Mouse (Mus musculus) heart, embryonic 13.5 days (tissue): Measurements from ENCODE around the gene Fam198b. TPM values are rescaled to one million over a fixed set of nuclear protein-coding genes. Genes with fewer than 3 reads are reported as not detected.
A peak's percentile ranks its signal among the peaks of the same experiment; 100 is the strongest.

Source experiments
- ATAC-seq: fragments of 200-750 bp; cut with Nextera tagmentation; 2 replicates; pipeline ENCODE4 v1.8.0; 2017; ENCODE audit warnings: moderate TSS enrichment; ENCODE audit not compliant: insufficient number of reproducible peaks, low FRiP score, low TSS enrichment; ENCODE audit errors: extremely low read depth
- H3K27ac ChIP-seq: fragments of 300-500 bp; sonication (generic); replicated peaks from 2 replicates; pipeline ENCODE4 v1.5.1; 2015; ENCODE audit warnings: moderate library complexity, mild to moderate bottlenecking, inconsistent platforms
- H3K27me3 ChIP-seq: fragments of 300-500 bp; sonication (generic); replicated peaks from 2 replicates; pipeline ENCODE4 v1.6.1; 2015; ENCODE audit warnings: mild to moderate bottlenecking, inconsistent platforms
- H3K36me3 ChIP-seq: fragments of 300-500 bp; sonication (generic); 2 replicates; pipeline ENCODE4 v1.6.1; 2015; ENCODE audit warnings: mild to moderate bottlenecking, inconsistent platforms
- H3K4me1 ChIP-seq: fragments of 300-500 bp; sonication (generic); 2 replicates; pipeline ENCODE4 v1.6.1; 2015; ENCODE audit warnings: inconsistent platforms
- H3K4me2 ChIP-seq: fragments of 300-500 bp; sonication (generic); 2 replicates; pipeline ENCODE4 v1.6.1; 2015; ENCODE audit warnings: inconsistent platforms, mild to moderate bottlenecking, moderate library complexity
- H3K4me3 ChIP-seq: fragments of 300-500 bp; sonication (generic); 2 replicates; pipeline ENCODE4 v1.5.1; 2015; ENCODE audit warnings: moderate library complexity, mild to moderate bottlenecking, inconsistent platforms
- H3K9ac ChIP-seq: fragments of 300-500 bp; sonication (generic); 2 replicates; pipeline ENCODE4 v1.6.1; 2015; ENCODE audit warnings: inconsistent platforms, mild to moderate bottlenecking, moderate library complexity
- H3K9me3 ChIP-seq: fragments of 300-500 bp; sonication (generic); 2 replicates; pipeline ENCODE4 v1.6.1; 2016; ENCODE audit warnings: inconsistent platforms
- WGBS: fragments of 180-500 bp; shearing (Covaris S2); methylation state at CpG from one replicate; pipeline ENCODE4 v1.1.7; 2015; ENCODE audit warnings: mixed read lengths; 5-methylcytosine and 5-hydroxymethylcytosine counted together
- polyA plus RNA-seq: library from polyadenylated mRNA; unstranded; fragments of >200 nt; fragmentation: Nextera tagmentation; extraction: Ambion mirVana; gene quantifications from 2 replicates; pipeline ENCODE4 v1.2.1, GENCODE M21; 2015

Gene Fam198b
- polyA plus RNA-seq, 1 experiment from 2014 or later = 43.8 TPM

DNA sequence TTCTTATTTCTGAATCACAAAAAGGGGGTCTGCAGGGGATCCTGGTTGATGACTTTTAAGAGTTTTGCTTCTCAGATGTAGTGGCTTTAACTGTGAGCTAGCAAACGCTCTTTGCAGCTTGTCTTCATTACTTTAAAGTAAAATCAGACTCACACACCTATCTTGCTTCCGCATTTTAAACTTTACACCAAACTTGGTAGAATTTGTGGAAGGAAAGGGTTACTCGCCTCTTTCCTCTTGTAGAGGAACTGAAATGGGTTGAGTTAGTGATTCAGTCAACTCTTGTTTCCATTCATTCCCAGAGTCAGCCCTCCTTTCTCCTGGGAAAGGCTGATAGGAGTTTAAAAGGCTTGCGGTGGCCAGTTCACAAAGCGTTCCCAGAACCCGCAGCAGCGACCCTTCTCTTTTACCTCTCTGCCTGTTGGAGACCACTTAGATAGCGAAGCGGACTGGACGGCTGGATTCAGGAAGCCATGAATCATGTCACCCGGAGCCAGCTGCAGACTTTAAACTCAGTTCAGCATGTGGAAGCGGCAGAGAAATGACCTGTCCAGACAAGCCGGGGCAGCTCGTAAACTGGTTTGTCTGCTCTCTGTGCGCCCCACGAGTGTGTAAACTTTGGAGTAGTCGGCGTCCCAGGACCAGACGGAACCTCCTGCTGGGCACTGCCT, 1.5 kb downstream of the Fam198b start:
- Histone ChIP-seq H3K9ac (peak overlapping the region; percentile 88), H3K4me1 (peaks cover 43% of the 10 kb centered on the region), H3K27me3 (no peaks in the 10 kb centered on the region), H3K36me3 (no peaks in the 10 kb centered on the region), H3K4me2 (peak overlapping the region; percentile 80), H3K27ac (peak overlapping the region; percentile 94), H3K4me3 (peak overlapping the region; percentile 61), H3K9me3 (no peaks in the 10 kb centered on the region)
- 19% methylated on average over 19 of the region's 19 CpGs for WGBS
- no peak for ATAC-seq

DNA sequence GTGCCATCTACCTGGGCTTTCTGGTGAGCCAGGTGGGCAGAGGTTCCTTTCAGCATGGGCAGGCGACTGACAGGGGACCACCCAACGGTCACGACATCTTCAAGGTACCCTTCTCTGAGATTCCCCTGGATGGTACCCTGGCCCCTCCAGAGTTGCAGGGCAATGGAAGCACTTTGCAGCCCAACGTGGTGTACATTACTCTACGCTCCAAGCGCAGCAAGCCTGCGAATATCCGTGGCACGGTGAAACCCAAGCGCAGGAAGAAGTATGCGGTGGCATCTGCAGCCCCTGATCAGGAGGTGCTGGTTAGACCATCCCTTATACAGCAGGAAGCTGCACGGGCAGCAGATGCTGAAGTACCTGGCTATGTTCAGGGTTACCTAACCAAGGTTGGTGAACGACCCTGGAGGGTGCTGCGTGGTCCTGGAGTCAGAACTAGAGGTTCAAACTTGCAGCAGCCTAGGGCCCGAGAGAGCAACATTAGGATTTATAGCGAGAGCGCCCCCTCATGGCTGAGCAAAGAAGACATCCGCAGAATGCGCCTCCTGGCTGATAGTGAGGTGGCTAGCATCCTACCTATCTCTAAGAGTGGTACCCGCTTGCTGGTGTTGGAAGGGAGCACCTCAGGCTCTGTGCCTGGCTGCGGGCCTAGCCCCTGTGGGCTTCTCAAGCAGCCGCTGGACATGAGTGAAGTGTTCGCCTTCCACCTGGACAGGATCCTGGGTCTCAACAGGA, 2.2 kb downstream of the Fam198b start:
- WGBS = 68% methylated on average over 23 of the region's 23 CpGs

GRCm38 (mm10) chr3:79887161-79887855, 3.0 kb downstream of the Fam198b start:
- H3K27me3 ChIP-seq = no peaks in the 10 kb centered on the region
- H3K4me2 ChIP-seq = peak overlapping the region; percentile 80
- no peaks in the 10 kb centered on the region for H3K9me3 ChIP-seq
- H3K4me1 ChIP-seq = peaks cover 48% of the 10 kb centered on the region
- peak overlapping the region; percentile 61 for H3K4me3 ChIP-seq
- no peak for ATAC-seq
- peaks cover 8% of the 10 kb centered on the region for H3K36me3 ChIP-seq
- H3K27ac ChIP-seq = peak overlapping the region; percentile 94
- WGBS = 38% methylated on average over 8 of the region's 8 CpGs
- H3K9ac ChIP-seq = peak overlapping the region; percentile 88

More for the DNA sequence above, 2.2 kb downstream of the Fam198b start:
- no peaks in the 10 kb centered on the region for H3K9me3 ChIP-seq
- no peaks in the 10 kb centered on the region for H3K27me3 ChIP-seq
- H3K9ac ChIP-seq = peak overlapping the region; percentile 88
- peaks cover 43% of the 10 kb centered on the region for H3K4me1 ChIP-seq
- peak overlapping the region; percentile 80 for H3K4me2 ChIP-seq
- no peaks in the 10 kb centered on the region for H3K36me3 ChIP-seq
- no peak for ATAC-seq
- H3K4me3 ChIP-seq = peak overlapping the region; percentile 61
- H3K27ac ChIP-seq = peak overlapping the region; percentile 94

DNA sequence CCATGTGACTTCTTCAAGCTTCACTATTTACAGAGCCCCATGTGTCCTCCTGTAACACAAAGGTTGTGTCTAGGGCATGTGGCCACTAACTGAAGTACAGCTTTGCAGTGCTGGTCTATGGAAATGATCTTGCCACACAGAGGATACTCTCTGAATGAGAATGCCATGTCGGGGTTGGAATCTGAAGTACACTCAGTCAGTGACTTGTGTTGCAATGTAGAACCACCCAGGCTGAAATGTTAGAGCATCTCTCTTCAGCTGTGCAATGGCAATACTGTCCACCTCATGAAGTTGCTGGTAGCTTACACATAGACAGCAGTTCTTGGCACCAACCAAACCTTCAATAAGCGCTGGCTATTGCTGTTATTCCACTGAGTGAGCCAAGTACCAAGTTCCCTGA, 3.6 kb downstream of the Fam198b start:
- Histone ChIP-seq H3K9me3 (no peaks in the 10 kb centered on the region), H3K4me1 (peaks cover 46% of the 10 kb centered on the region), H3K27me3 (no peaks in the 10 kb centered on the region), H3K4me2 (peak overlapping the region; percentile 80), H3K9ac (peak overlapping the region; percentile 88), H3K36me3 (peaks cover 8% of the 10 kb centered on the region), H3K27ac (peak overlapping the region; percentile 94), H3K4me3 (peak overlapping the region; percentile 61)
- ATAC-seq = no peak
- WGBS = 45% methylated on average over 2 of the region's 2 CpGs

- Histone ChIP-seq H3K4me3 (no peak overlapping the region), H3K9me3 (no peaks in the 10 kb centered on the region), H3K36me3 (peaks cover 33% of the 10 kb centered on the region), H3K4me1 (peaks cover 45% of the 10 kb centered on the region), H3K27me3 (no peaks in the 10 kb centered on the region), H3K4me2 (no peak overlapping the region), H3K9ac (no peak overlapping the region), H3K27ac (no peak overlapping the region)
- 74% methylated on average over 13 of the region's 13 CpGs for WGBS
- ATAC-seq = no peak
Measured at GRCm38 (mm10) chr3:79897534-79898370, 13.4 kb downstream of the Fam198b start.

GRCm38 (mm10) chr3:79898514-79898913, 14.2 kb downstream of the Fam198b start:
- no peak overlapping the region for H3K9ac ChIP-seq
- peaks cover 53% of the 10 kb centered on the region for H3K4me1 ChIP-seq
- no peak for ATAC-seq
- peaks cover 33% of the 10 kb centered on the region for H3K36me3 ChIP-seq
- no peak overlapping the region for H3K4me2 ChIP-seq
- no peaks in the 10 kb centered on the region for H3K27me3 ChIP-seq
- H3K27ac ChIP-seq = no peak overlapping the region
- no peak overlapping the region for H3K4me3 ChIP-seq
- no peaks in the 10 kb centered on the region for H3K9me3 ChIP-seq

- H3K4me1 ChIP-seq = peaks cover 62% of the 10 kb centered on the region
- H3K36me3 ChIP-seq = peaks cover 33% of the 10 kb centered on the region
- no peaks in the 10 kb centered on the region for H3K27me3 ChIP-seq
- no peaks in the 10 kb centered on the region for H3K9me3 ChIP-seq
- no peak for ATAC-seq
- H3K4me3 ChIP-seq = no peak overlapping the region
- no peak overlapping the region for H3K9ac ChIP-seq
- 84% methylated on average over 9 of the region's 9 CpGs for WGBS
- H3K27ac ChIP-seq = no peak overlapping the region
- no peak overlapping the region for H3K4me2 ChIP-seq
Measured at GRCm38 (mm10) chr3:79899906-79900305, 15.6 kb downstream of the Fam198b start.

DNA sequence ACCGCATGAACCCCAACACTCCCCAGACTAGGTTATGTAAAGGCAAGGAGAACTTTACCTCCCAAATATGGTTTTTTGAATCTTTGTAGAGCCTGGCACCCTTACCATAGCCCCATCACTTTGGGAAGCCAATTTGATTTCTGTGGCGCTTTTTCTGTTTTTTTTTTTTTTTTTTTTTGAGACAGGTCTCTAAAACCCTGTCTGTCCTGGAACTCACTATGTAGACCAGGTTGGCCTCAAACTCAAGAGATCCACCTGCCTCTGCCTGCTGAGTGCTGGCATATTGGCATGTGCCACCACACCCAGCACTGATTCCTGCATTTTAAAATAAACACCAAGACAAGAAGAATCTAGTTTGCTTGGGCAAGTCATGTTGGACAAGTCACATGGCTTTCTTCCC, 16.2 kb downstream of the Fam198b start:
- no peak overlapping the region for H3K4me3 ChIP-seq
- ATAC-seq = no peak
- no peak overlapping the region for H3K9ac ChIP-seq
- no peaks in the 10 kb centered on the region for H3K27me3 ChIP-seq
- peaks cover 61% of the 10 kb centered on the region for H3K4me1 ChIP-seq
- H3K36me3 ChIP-seq = peaks cover 39% of the 10 kb centered on the region
- 89% methylated on average over 2 of the region's 2 CpGs for WGBS
- H3K4me2 ChIP-seq = no peak overlapping the region
- no peak overlapping the region for H3K27ac ChIP-seq
- no peaks in the 10 kb centered on the region for H3K9me3 ChIP-seq

- Histone ChIP-seq H3K27me3 (no peaks in the 10 kb centered on the region), H3K9ac (no peak overlapping the region), H3K9me3 (no peaks in the 10 kb centered on the region), H3K4me2 (no peak overlapping the region), H3K4me3 (no peak overlapping the region), H3K27ac (0 out of 2 replicates have a peak overlapping the region, but pooled peaks have one; percentile 25), H3K36me3 (peaks cover 39% of the 10 kb centered on the region), H3K4me1 (peaks cover 67% of the 10 kb centered on the region)
- ATAC-seq = no peak
- WGBS = 80% methylated on average over 6 of the region's 6 CpGs
Measured at GRCm38 (mm10) chr3:79901321-79901720, 17.0 kb downstream of the Fam198b start.

DNA sequence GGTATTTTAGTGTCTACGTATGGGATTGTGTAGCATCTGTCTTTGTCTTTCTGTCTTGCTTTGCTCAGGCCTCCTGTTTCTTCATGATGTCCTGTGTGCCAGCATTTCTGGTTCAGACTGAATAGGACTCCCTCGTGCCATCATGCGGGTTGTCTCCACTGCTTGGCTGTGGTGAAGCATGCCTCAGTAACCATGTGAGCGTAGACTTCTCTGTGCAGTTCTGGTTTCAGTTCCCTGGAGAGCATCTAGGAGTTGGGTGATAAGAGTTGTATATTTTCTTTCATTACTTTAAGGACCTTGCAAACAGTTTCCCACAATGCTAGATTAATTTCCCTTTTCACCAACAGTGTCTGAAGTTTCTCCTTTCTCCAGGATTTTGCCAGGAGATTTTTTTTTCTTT, 17.4 kb downstream of the Fam198b start:
- H3K27ac ChIP-seq = 0 out of 2 replicates have a peak overlapping the region, but pooled peaks have one; percentile 25
- no peak overlapping the region for H3K4me2 ChIP-seq
- H3K9ac ChIP-seq = no peak overlapping the region
- H3K9me3 ChIP-seq = no peaks in the 10 kb centered on the region
- no peaks in the 10 kb centered on the region for H3K27me3 ChIP-seq
- no peak overlapping the region for H3K4me3 ChIP-seq
- peaks cover 39% of the 10 kb centered on the region for H3K36me3 ChIP-seq
- H3K4me1 ChIP-seq = peaks cover 72% of the 10 kb centered on the region
- ATAC-seq = no peak
- WGBS = 78% methylated on average over 4 of the region's 4 CpGs

DNA sequence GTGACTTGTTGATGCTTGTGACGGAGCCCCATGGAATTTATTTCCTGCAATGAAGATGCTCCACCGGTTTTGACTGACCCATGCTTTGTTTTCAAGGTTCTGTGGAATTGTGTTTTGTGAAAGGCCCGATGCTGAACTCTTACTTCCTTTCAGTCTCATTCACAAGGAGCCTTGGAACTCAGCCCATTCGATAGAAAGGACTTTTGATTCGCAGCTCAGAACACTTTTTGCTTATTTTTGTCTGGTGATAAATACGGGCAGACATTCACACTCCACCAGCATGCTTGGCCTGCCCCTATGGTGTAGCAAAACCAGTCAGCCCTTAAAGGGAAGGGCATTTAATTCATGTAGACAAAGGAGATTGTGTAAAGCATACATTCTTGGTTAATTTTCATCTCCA, 19.5 kb downstream of the Fam198b start:
- ATAC-seq = no peak
- Histone ChIP-seq H3K4me1 (peaks cover 71% of the 10 kb centered on the region), H3K9me3 (no peaks in the 10 kb centered on the region), H3K27me3 (no peaks in the 10 kb centered on the region), H3K4me2 (no peak overlapping the region), H3K9ac (no peak overlapping the region), H3K4me3 (no peak overlapping the region), H3K27ac (peak overlapping the region; percentile 65), H3K36me3 (peaks cover 37% of the 10 kb centered on the region)
- 44% methylated on average over 6 of the region's 6 CpGs for WGBS
